Mouse (Mus musculus) kidney, adult 2 months (tissue): ENCODE measurements around the gene Arhgap4.

Experiments
- CTCF ChIP-seq: fragments of 200-500 bp; conservative IDR thresholded peaks from 2 replicates; pipeline ENCODE4 v1.5.1; 2011; ENCODE audit warnings: low read depth, mild to moderate bottlenecking, control low read depth, low read length, moderate library complexity, mixed read lengths; ENCODE audit not compliant: insufficient read depth, insufficient read length
- POLR2A ChIP-seq: fragments of 200-500 bp; IDR thresholded peaks from one replicate; pipeline ENCODE4 v1.6.1; 2011; ENCODE audit warnings: low read depth, low read length, control low read depth

DNA sequence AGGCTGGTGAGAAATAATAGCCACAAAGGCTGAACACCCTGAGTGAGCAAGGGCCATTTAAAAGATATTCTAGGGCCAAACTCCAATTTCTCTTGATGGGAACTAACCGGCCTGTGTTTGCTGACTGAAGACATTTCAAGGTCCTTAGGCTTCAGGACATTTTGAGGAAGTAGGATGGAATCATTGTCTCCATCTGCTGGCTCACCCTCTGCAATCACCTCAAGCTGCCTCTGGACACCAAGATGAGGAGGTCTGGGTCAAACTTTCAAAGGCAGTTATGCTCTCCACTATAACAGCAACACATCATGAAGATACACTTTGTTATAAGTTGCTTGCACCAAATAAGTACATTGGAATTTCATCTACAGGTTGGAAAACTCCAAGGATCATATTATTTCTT is 11.6 kb downstream of the Arhgap4 start:
- TF ChIP-seq CTCF (no peak), POLR2A (no peak)
